Mouse (Mus musculus): ENCODE measurements at regions not wholly inside any gene's neighbourhood (a gene's known extent, or its start where the extent isn't known, plus 50 kb on each side); places are given as distances from the start of the nearest gene placed in this dataset.
A peak's percentile ranks its signal among the peaks of the same experiment; 100 is the strongest.
"Not testable (repeated sequence)": the region's sequence is repeated elsewhere in the genome, so short reads cannot be mapped to it uniquely, and the experiment has no call there.

GRCm38 (mm10) chr7:73607450-73608005 lies 65.9 kb upstream of the Chd2 start:
- H3K4me3 ChIP-seq (ENCODE audit: insufficient read depth, low read depth, low read length): no peak overlapping the region
- H3K27ac ChIP-seq (ENCODE audit: insufficient read depth, low read depth, low read length): peak overlapping the region; percentile 98
- peaks cover 2% of the 10 kb centered on the region; the same call in 1 of the 2 replicates for H3K4me1 ChIP-seq (ENCODE audit: control insufficient read depth, insufficient read depth, low read length)
- 2% methylated on average over 11 of the region's 11 CpGs for WGBS
- TF ChIP-seq CTCF (IDR thresholded peaks at IDR 0.05; ENCODE audit: insufficient read depth, low read depth, low read length) (no peak), POLR2A (IDR thresholded peaks at IDR 0.05; ENCODE audit: insufficient read depth, low read depth, low read length) (no peak)

GRCm38 (mm10) chr7:73606677-73607449 lies 65.2 kb upstream of the Chd2 start:
- H3K4me1 ChIP-seq (ENCODE audit: control insufficient read depth, insufficient read depth, low read length): peaks cover 2% of the 10 kb centered on the region; the same call in 1 of the 2 replicates
- no peak overlapping the region for H3K4me3 ChIP-seq (ENCODE audit: insufficient read depth, low read depth, low read length)
- H3K27ac ChIP-seq (ENCODE audit: insufficient read depth, low read depth, low read length): peak overlapping the region; percentile 98
- TF ChIP-seq POLR2A (IDR thresholded peaks at IDR 0.05; ENCODE audit: insufficient read depth, low read depth, low read length) (0 out of 2 replicates have a peak, but pooled peaks have one; percentile 23), CTCF (IDR thresholded peaks at IDR 0.05; ENCODE audit: insufficient read depth, low read depth, low read length) (no peak)
- WGBS: 2% methylated on average over 30 of the region's 30 CpGs

GRCm38 (mm10) chr7:73604597-73604996 lies 63.0 kb upstream of the Chd2 start:
- H3K27ac ChIP-seq (ENCODE audit: insufficient read depth, low read depth, low read length): no peak overlapping the region
- peaks cover 2% of the 10 kb centered on the region; the same call in 1 of the 2 replicates for H3K4me1 ChIP-seq (ENCODE audit: control insufficient read depth, insufficient read depth, low read length)
- TF ChIP-seq POLR2A (IDR thresholded peaks at IDR 0.05; ENCODE audit: insufficient read depth, low read depth, low read length) (no peak), CTCF (IDR thresholded peaks at IDR 0.05; ENCODE audit: insufficient read depth, low read depth, low read length) (no peak)
- WGBS: 61% methylated on average over 2 of the region's 2 CpGs
- H3K4me3 ChIP-seq (ENCODE audit: insufficient read depth, low read depth, low read length): no peak overlapping the region

GRCm38 (mm10) chr7:73602815-73603551 lies 61.4 kb upstream of the Chd2 start:
- Histone ChIP-seq H3K27ac (ENCODE audit: insufficient read depth, low read depth, low read length) (no peak overlapping the region), H3K4me3 (ENCODE audit: insufficient read depth, low read depth, low read length) (no peak overlapping the region), H3K4me1 (ENCODE audit: control insufficient read depth, insufficient read depth, low read length) (peaks cover 2% of the 10 kb centered on the region; the same call in 1 of the 2 replicates)
- TF ChIP-seq CTCF (IDR thresholded peaks at IDR 0.05; ENCODE audit: insufficient read depth, low read depth, low read length) (no peak), POLR2A (IDR thresholded peaks at IDR 0.05; ENCODE audit: insufficient read depth, low read depth, low read length) (no peak)
- WGBS: 80% methylated on average over 4 of the region's 4 CpGs

- Histone ChIP-seq H3K4me1 (ENCODE audit: control insufficient read depth, insufficient read depth, low read length) (peaks cover 5% of the 10 kb centered on the region), H3K27ac (ENCODE audit: insufficient read depth, low read depth, low read length) (no peak overlapping the region), H3K4me3 (ENCODE audit: insufficient read depth, low read depth, low read length) (no peak overlapping the region)
- 66% methylated on average over 2 of the region's 2 CpGs for whole genome bisulfite sequencing
- TF ChIP-seq POLR2A (IDR thresholded peaks at IDR 0.05; ENCODE audit: insufficient read depth, low read depth, low read length): no peak
- no peak for TF ChIP-seq CTCF (IDR thresholded peaks at IDR 0.05; ENCODE audit: insufficient read depth, low read depth, low read length)
These were observed 59.7 kb upstream of the Chd2 start for GRCm38 (mm10) chr7:73601336-73601735.

GRCm38 (mm10) chr7:73600776-73601175 lies 59.1 kb upstream of the Chd2 start:
- WGBS: 100% methylated on average over 1 of the region's 1 CpGs

GRCm38 (mm10) chr7:73600003-73600385 lies 58.4 kb upstream of the Chd2 start:
- not testable (repeated sequence) for H3K4me3 ChIP-seq (ENCODE audit: insufficient read depth, low read depth, low read length); H3K27ac ChIP-seq (ENCODE audit: insufficient read depth, low read depth, low read length)
- peaks cover 11% of the 10 kb centered on the region for H3K4me1 ChIP-seq (ENCODE audit: control insufficient read depth, insufficient read depth, low read length)
- 73% methylated on average over 3 of the region's 3 CpGs for WGBS

More at GRCm38 (mm10) chr7:73600776-73601175, 59.1 kb upstream of the Chd2 start:
- TF ChIP-seq CTCF (IDR thresholded peaks at IDR 0.05; ENCODE audit: insufficient read depth, low read depth, low read length): no peak
- no peak for TF ChIP-seq POLR2A (IDR thresholded peaks at IDR 0.05; ENCODE audit: insufficient read depth, low read depth, low read length)
- no peak overlapping the region for H3K27ac ChIP-seq (ENCODE audit: insufficient read depth, low read depth, low read length)
- peaks cover 8% of the 10 kb centered on the region for H3K4me1 ChIP-seq (ENCODE audit: control insufficient read depth, insufficient read depth, low read length)
- H3K4me3 ChIP-seq (ENCODE audit: insufficient read depth, low read depth, low read length): no peak overlapping the region

- TF ChIP-seq CTCF (IDR thresholded peaks at IDR 0.05; ENCODE audit: insufficient read depth, low read depth, low read length): no peak
- no peak for TF ChIP-seq POLR2A (IDR thresholded peaks at IDR 0.05; ENCODE audit: insufficient read depth, low read depth, low read length)
- WGBS: 95% methylated on average over 9 of the region's 9 CpGs
- Histone ChIP-seq H3K4me1 (ENCODE audit: control insufficient read depth, insufficient read depth, low read length) (peaks cover 12% of the 10 kb centered on the region), H3K4me3 (ENCODE audit: insufficient read depth, low read depth, low read length) (no peak overlapping the region), H3K27ac (ENCODE audit: insufficient read depth, low read depth, low read length) (no peak overlapping the region)
These were observed 57.8 kb upstream of the Chd2 start for GRCm38 (mm10) chr7:73599354-73600002.

All from olfactory bulb, adult 2 months (tissue).